Mouse (Mus musculus) liver, adult 2 months (tissue): ENCODE measurements around the gene Zdhhc14. TPM values are rescaled to one million over a fixed set of nuclear protein-coding genes. Genes with fewer than 3 reads are reported as not detected.

Experiments
- DNase-seq: peaks from one replicate; pipeline ENCODE4 v3.0.0-alpha.2; 2011; ENCODE audit warnings: low read depth, low spot score; ENCODE audit errors: extremely low read depth
- H3K27ac ChIP-seq: fragments of 200-500 bp; replicated peaks from 2 replicates; pipeline ENCODE4 v1.5.1; 2012; ENCODE audit warnings: low read depth, mild to moderate bottlenecking, control low read depth, inconsistent platforms, low read length; ENCODE audit not compliant: insufficient read depth
- H3K27me3 ChIP-seq: fragments of 200-500 bp; 2 replicates; pipeline ENCODE4 v1.6.1; 2012; ENCODE audit warnings: mild to moderate bottlenecking, moderate library complexity, low read length, inconsistent platforms; ENCODE audit not compliant: control insufficient read depth, insufficient read depth
- H3K36me3 ChIP-seq: fragments of 200-500 bp; 2 replicates; pipeline ENCODE4 v1.6.1; 2012; ENCODE audit warnings: low read length, inconsistent platforms; ENCODE audit not compliant: control insufficient read depth, insufficient read depth
- H3K4me1 ChIP-seq: fragments of 200-500 bp; 2 replicates; pipeline ENCODE4 v1.6.1; 2011; ENCODE audit warnings: low read length; ENCODE audit not compliant: control insufficient read depth, insufficient read depth
- H3K4me3 ChIP-seq: fragments of 200-500 bp; 2 replicates; pipeline ENCODE4 v1.5.1; 2011; ENCODE audit warnings: low read depth, mild to moderate bottlenecking, control low read depth, low read length, moderate library complexity; ENCODE audit not compliant: insufficient read depth
- H3K79me2 ChIP-seq: fragments of 200-500 bp; 2 replicates; pipeline ENCODE4 v1.6.1; 2012; ENCODE audit warnings: inconsistent platforms, mild to moderate bottlenecking, low read length, moderate library complexity; ENCODE audit not compliant: control insufficient read depth, insufficient read depth
- H3K9ac ChIP-seq: fragments of 200-500 bp; 2 replicates; pipeline ENCODE4 v1.6.1; 2012; ENCODE audit warnings: low read depth, mild to moderate bottlenecking, control low read depth, inconsistent platforms, low read length
- CTCF ChIP-seq: fragments of 200-500 bp; IDR thresholded peaks from 2 replicates; pipeline ENCODE4 v1.5.1; 2011; ENCODE audit warnings: low read depth, low read length, control low read depth
- POLR2A ChIP-seq: fragments of 200-500 bp; IDR thresholded peaks from 2 replicates; pipeline ENCODE4 v1.6.1; 2011; ENCODE audit warnings: low read length, control low read depth; ENCODE audit not compliant: insufficient read depth; ENCODE audit errors: extremely low read depth
- WGBS: fragments of 180-500 bp; shearing (Covaris S2); methylation state at CpG from one replicate; pipeline ENCODE4 v1.1.7; 2018; 5-methylcytosine and 5-hydroxymethylcytosine counted together
- polyA plus RNA-seq: library from polyadenylated mRNA; depleted of rRNA; stranded (reverse); fragments of >200 nt; gene quantifications from 2 replicates; pipeline ENCODE4 v1.2.3, GENCODE M21; 2012
- total RNA-seq: library from RNA; depleted of rRNA; stranded (reverse); fragments of >200 nt; gene quantifications from 2 replicates; pipeline ENCODE4 v1.2.3, GENCODE M21; 2014

Zdhhc14 gene
- total and polyA plus RNA-seq, 2 experiments = 0.99 to 1.1 TPM

- TF ChIP-seq CTCF = no peak
- no peak for TF ChIP-seq POLR2A
- 71% methylated on average over 1 of the region's 1 CpGs for WGBS
These were observed 29.2 kb downstream of the Zdhhc14 start for GRCm38 (mm10) chr17:5521532-5521931.

DNA sequence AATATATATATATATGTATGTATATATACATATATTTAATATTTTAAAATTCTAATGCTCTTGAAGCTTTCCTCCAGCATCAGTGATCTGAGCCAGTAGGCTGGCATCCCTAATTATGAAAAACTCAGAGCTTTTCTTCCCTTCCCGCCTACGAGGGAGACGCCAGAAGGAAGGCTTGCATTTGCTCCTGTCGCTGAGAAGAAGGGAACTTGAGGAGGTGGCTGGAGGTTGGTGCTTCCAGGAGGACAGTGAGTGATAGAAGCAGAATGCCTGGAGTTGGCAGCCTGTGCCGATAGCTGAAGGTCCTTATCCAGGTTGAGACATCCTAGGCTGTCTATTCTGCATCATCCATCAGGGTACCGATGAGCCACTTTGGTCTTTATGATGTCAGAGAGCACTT, 37.2 kb downstream of the Zdhhc14 start:
- no peak overlapping the region for H3K27ac ChIP-seq
- H3K27me3 ChIP-seq = no peaks in the 10 kb centered on the region
- no peaks in the 10 kb centered on the region; the same call in 1 of the 2 replicates for H3K79me2 ChIP-seq
- no peaks in the 10 kb centered on the region for H3K4me1 ChIP-seq
- H3K4me3 ChIP-seq = no peak overlapping the region
- H3K36me3 ChIP-seq = no peaks in the 10 kb centered on the region
- TF ChIP-seq CTCF (no peak), POLR2A (no peak)
- H3K9ac ChIP-seq = no peak overlapping the region
- DNase-seq = no peak
- 90% methylated on average over 6 of the region's 6 CpGs for WGBS

More at GRCm38 (mm10) chr17:5521532-5521931, 29.2 kb downstream of the Zdhhc14 start:
- peak; percentile 15 for DNase-seq
- H3K36me3 ChIP-seq = no peaks in the 10 kb centered on the region
- no peak overlapping the region for H3K9ac ChIP-seq
- no peaks in the 10 kb centered on the region for H3K4me1 ChIP-seq
- H3K4me3 ChIP-seq = no peak overlapping the region
- no peak overlapping the region for H3K27ac ChIP-seq
- H3K79me2 ChIP-seq = no peaks in the 10 kb centered on the region
- no peaks in the 10 kb centered on the region for H3K27me3 ChIP-seq

DNA sequence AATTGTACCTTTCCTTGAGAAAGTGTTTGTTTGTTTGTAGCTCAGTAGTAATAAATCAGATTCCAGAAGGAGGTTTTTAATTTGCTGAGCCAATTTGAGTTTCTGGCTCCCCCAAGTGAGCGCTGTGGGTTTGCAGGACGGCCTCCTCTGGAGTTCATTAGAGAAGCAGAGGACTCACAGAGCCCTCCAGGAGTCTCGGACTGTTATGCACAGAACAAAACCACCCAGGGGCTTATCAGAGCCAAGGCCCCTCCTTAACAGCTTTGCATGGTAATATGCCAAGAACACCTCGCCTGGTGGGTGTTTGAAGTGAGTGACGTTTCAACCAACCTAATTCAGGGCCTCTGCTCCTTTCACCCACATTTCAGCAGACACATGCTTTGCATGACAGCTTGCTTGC, 40.5 kb downstream of the Zdhhc14 start:
- H3K4me1 ChIP-seq = no peaks in the 10 kb centered on the region
- H3K4me3 ChIP-seq = no peak overlapping the region
- H3K27ac ChIP-seq = no peak overlapping the region
- no peaks in the 10 kb centered on the region for H3K27me3 ChIP-seq
- no peak overlapping the region for H3K9ac ChIP-seq
- WGBS = 88% methylated on average over 5 of the region's 5 CpGs
- H3K79me2 ChIP-seq = no peaks in the 10 kb centered on the region
- TF ChIP-seq CTCF (no peak), POLR2A (no peak)
- DNase-seq = no peak
- H3K36me3 ChIP-seq = no peaks in the 10 kb centered on the region

- no peaks in the 10 kb centered on the region for H3K27me3 ChIP-seq
- H3K4me3 ChIP-seq = no peak overlapping the region
- no peaks in the 10 kb centered on the region for H3K36me3 ChIP-seq
- no peak overlapping the region for H3K27ac ChIP-seq
- H3K79me2 ChIP-seq = no peaks in the 10 kb centered on the region
- WGBS = 20% methylated on average over 1 of the region's 4 CpGs
- no peak for DNase-seq
- no peaks in the 10 kb centered on the region for H3K4me1 ChIP-seq
- TF ChIP-seq POLR2A = no peak
- TF ChIP-seq CTCF = peak; percentile 71
- H3K9ac ChIP-seq = no peak overlapping the region
These were observed 43.0 kb downstream of the Zdhhc14 start for GRCm38 (mm10) chr17:5535357-5535756.

DNA sequence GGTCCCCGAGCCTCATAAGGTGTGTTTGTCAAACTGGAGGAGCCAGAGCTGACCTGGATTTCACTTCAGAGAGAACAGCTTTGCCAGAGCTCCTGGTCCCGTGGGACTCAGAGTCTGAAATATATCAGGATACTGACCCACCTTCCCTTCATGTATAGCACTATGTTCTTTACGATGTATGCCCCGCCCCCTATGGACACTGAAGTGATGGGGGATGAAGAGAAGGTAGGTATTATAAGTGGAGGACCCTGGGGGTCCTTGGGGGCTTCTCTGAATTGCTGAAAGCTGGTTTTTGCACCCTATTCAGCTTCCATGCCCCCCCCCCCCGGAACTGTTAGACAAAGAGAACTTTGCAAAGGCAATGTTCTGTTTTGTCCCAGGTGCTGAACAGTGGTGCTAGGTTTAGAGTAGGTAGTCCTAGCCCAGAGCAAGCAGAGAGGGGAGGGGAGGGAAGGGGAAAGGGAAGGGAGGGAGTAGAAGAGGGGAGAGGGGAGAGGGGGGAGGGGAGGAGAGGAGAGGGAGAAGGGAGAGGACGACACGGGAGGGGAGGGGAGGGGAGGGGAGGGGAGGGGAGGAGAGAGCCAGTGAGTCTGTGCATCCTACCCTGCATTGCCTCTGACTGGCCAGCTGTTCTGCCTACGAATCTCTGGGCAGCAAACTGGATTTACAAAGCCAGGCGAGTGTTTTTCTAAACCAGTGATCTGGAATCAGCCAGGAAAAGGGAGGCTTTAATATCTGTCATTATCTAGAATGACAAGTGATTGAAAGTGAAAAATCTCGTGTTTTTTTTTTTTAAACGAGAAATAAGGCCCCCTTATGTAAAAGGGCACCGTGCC, 44.1 kb downstream of the Zdhhc14 start:
- no peak for TF ChIP-seq CTCF
- no peak for TF ChIP-seq POLR2A
- no peaks in the 10 kb centered on the region for H3K79me2 ChIP-seq
- H3K4me3 ChIP-seq = no peak overlapping the region
- H3K9ac ChIP-seq = no peak overlapping the region
- no peaks in the 10 kb centered on the region for H3K27me3 ChIP-seq
- DNase-seq = no peak
- H3K27ac ChIP-seq = no peak overlapping the region
- whole genome bisulfite sequencing = 89% methylated on average over 10 of the region's 12 CpGs
- H3K4me1 ChIP-seq = no peaks in the 10 kb centered on the region
- H3K36me3 ChIP-seq = no peaks in the 10 kb centered on the region

DNA sequence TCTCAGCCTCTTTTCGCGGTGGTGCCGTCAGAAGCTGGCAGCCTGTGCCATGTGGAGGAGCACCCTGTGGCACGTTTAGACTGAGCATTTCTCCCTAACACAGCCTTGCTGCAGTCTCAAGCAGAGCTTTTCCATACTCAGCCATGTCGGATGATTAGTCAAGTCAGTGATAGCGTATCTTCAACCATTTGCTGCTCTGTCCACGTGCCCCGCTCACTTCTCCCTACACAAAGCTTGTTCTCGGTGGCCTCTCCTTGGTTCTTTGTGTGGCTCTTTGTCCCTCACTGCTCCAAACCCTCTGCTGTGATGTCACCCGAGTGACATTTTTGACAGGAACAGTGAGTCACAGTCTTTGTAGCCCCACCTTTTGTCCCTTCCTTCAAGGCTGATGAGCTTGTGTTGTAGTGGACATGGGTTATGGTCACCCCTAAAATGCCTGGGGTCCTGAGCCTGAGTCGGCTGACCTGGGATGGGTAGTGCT, 44.8 kb downstream of the Zdhhc14 start:
- DNase-seq = no peak
- Histone ChIP-seq H3K4me1 (no peaks in the 10 kb centered on the region), H3K27ac (no peak overlapping the region), H3K9ac (no peak overlapping the region), H3K79me2 (no peaks in the 10 kb centered on the region), H3K36me3 (no peaks in the 10 kb centered on the region), H3K4me3 (no peak overlapping the region), H3K27me3 (no peaks in the 10 kb centered on the region)
- 87% methylated on average over 11 of the region's 11 CpGs for WGBS
- TF ChIP-seq POLR2A (no peak), CTCF (no peak)
